Mouse (Mus musculus): Measurements from ENCODE around the gene Vcpkmt.

DNA sequence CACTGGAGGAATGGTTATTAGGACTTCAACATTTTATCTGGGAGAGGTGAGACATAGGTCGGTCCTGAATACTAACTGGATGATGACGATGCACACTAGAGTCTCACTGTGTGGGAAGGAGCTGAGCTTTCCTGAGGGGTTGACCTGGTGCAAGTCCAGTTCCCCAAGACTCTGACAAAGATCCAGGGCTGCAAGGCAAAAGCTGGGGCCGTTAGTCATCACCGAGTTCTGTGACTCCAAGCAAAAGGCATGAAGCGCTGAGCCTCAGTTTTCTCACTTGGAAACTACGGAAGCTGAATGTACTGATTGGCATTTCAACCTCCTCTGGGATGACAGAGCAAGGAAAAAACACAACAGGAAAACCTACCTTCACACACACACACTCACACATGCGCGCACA, 40.5 kb downstream of the Vcpkmt start:
- TF ChIP-seq POLR2A (IDR thresholded peaks at IDR 0.05; ENCODE audit: borderline replicate concordance, control insufficient read depth, low read depth, low read length) (no peak), CTCF (IDR thresholded peaks at IDR 0.05; ENCODE audit: control insufficient read depth, insufficient read depth, low read length) (no peak)

Data from bone marrow, adult 2 months (tissue).